Mouse (Mus musculus) embryonic facial prominence, embryonic 13.5 days (tissue): ENCODE measurements around the gene Banf2. TPM values are rescaled to one million over a fixed set of nuclear protein-coding genes. Genes with fewer than 3 reads are reported as not detected.

Experiments used
- ATAC-seq: fragments of 200-750 bp; cut with Nextera tagmentation; 2 replicates; pipeline ENCODE4 v1.8.0; 2017; ENCODE audit warnings: low read depth; ENCODE audit not compliant: insufficient number of reproducible peaks, insufficient read depth, low FRiP score, low TSS enrichment
- H3K27ac ChIP-seq: fragments of 300-500 bp; sonication (generic); 2 replicates; pipeline ENCODE4 v1.5.1; 2015; ENCODE audit warnings: moderate library complexity, mild to moderate bottlenecking, inconsistent platforms
- H3K27me3 ChIP-seq: fragments of 300-500 bp; sonication (generic); 2 replicates; pipeline ENCODE4 v1.6.1; 2015; ENCODE audit warnings: mild to moderate bottlenecking, inconsistent platforms
- H3K36me3 ChIP-seq: fragments of 300-500 bp; sonication (generic); 2 replicates; pipeline ENCODE4 v1.6.1; 2015; ENCODE audit warnings: mild to moderate bottlenecking, inconsistent platforms
- H3K4me1 ChIP-seq: fragments of 300-500 bp; sonication (generic); 2 replicates; pipeline ENCODE4 v1.6.1; 2015; ENCODE audit warnings: inconsistent platforms
- H3K4me2 ChIP-seq: fragments of 300-500 bp; sonication (generic); 2 replicates; pipeline ENCODE4 v1.6.1; 2015; ENCODE audit warnings: moderate library complexity, mild to moderate bottlenecking, inconsistent platforms
- H3K4me3 ChIP-seq: fragments of 300-500 bp; sonication (generic); 2 replicates; pipeline ENCODE4 v1.5.1; 2015; ENCODE audit warnings: mild to moderate bottlenecking, inconsistent platforms
- H3K9ac ChIP-seq: fragments of 300-500 bp; sonication (generic); 2 replicates; pipeline ENCODE4 v1.6.1; 2015; ENCODE audit warnings: mild to moderate bottlenecking, inconsistent platforms
- H3K9me3 ChIP-seq: fragments of 300-500 bp; sonication (generic); 2 replicates; pipeline ENCODE4 v1.6.1; 2016; ENCODE audit warnings: inconsistent platforms
- WGBS: fragments of 180-500 bp; shearing (Covaris S2); methylation state at CpG from one replicate; pipeline ENCODE4 v1.1.7; 2015; ENCODE audit warnings: mixed read lengths; 5-methylcytosine and 5-hydroxymethylcytosine counted together
- polyA plus RNA-seq: library from polyadenylated mRNA; unstranded; fragments of >200 nt; fragmentation: Nextera tagmentation; extraction: Ambion mirVana; gene quantifications from 2 replicates; pipeline ENCODE4 v1.2.1, GENCODE M21; 2015

Banf2 gene
- polyA plus RNA-seq, 1 experiment from 2014 or later = not detected

DNA sequence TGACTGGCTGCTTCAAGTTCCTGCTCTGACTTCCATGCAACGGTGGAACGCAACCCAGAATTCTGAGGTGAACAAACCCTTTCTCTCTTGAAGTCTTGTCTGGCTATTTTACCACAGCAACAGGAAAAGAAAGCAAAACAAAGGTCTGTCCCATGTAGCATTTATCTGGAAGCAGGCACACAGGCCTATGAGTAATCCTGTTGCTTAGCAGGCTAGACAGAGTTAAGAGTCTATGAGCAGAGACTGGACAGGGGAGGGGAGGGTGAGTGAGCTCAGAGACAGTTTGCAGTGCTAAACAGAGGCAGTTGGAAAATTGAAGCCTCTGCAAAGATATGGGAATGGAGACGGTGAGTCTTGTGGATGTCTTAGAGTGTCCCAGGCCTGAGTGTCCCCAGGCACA is 75.5 kb downstream of the Banf2 start:
- Histone ChIP-seq H3K4me2 (no peak overlapping the region), H3K9ac (no peak overlapping the region), H3K4me3 (no peak overlapping the region), H3K36me3 (no peaks in the 10 kb centered on the region), H3K27ac (no peak overlapping the region), H3K27me3 (no peaks in the 10 kb centered on the region), H3K4me1 (peaks cover 5% of the 10 kb centered on the region; the same call in 1 of the 2 replicates), H3K9me3 (no peaks in the 10 kb centered on the region)
- no peak for ATAC-seq
- WGBS = 71% methylated on average over 3 of the region's 3 CpGs

DNA sequence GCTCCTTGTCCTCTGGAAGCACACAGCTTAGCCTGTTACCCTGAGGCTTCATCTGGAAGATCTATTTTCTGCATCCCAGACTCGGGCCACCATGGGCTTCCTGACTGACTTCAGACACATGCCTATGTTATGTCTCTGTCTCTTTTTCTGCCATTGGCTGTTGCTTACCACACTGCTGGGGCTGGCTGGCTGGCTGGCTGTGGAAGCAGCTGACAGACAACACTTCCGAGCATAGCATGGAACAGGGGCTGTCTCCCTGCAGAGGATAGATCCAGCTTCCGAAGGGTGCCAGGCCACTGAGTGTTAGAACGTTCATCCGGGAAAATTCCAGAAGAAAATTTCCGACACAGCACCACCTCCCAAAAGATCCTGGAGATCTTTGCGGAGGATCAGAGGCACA is 79.1 kb downstream of the Banf2 start:
- WGBS = 63% methylated on average over 7 of the region's 7 CpGs
- Histone ChIP-seq H3K36me3 (no peaks in the 10 kb centered on the region), H3K4me3 (no peak overlapping the region)

DNA sequence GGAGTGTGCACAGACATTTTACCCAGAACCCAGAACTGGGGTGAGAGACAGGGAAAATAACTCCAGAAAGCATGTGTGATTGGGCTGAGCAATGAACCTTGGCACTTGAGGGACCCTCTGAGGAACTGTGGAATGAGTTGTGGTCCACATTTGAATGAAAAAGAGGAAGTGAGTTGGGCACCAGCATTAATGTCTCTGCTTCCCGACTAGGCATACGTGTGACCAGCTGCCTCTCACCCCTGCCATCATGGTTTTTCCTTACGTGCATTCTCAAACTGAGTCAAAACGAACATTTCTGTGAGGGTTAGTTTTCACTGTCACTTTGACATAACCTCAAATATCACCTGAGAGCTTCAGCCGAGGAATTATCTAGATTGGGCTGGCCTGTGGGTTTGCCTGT is 79.8 kb downstream of the Banf2 start:
- Histone ChIP-seq H3K4me3 (no peak overlapping the region), H3K9me3 (no peaks in the 10 kb centered on the region), H3K4me1 (peaks cover 5% of the 10 kb centered on the region; the same call in 1 of the 2 replicates), H3K9ac (no peak overlapping the region), H3K36me3 (no peaks in the 10 kb centered on the region), H3K4me2 (no peak overlapping the region), H3K27ac (no peak overlapping the region), H3K27me3 (no peaks in the 10 kb centered on the region)
- WGBS = 79% methylated on average over 5 of the region's 5 CpGs
- ATAC-seq = no peak

More for the DNA sequence above, 79.1 kb downstream of the Banf2 start:
- Histone ChIP-seq H3K9me3 (no peaks in the 10 kb centered on the region), H3K27ac (0 out of 2 replicates have a peak overlapping the region, but pooled peaks have one; percentile 23), H3K4me2 (no peak overlapping the region), H3K4me1 (peaks cover 5% of the 10 kb centered on the region; the same call in 1 of the 2 replicates), H3K9ac (no peak overlapping the region), H3K27me3 (no peaks in the 10 kb centered on the region)
- no peak for ATAC-seq

DNA sequence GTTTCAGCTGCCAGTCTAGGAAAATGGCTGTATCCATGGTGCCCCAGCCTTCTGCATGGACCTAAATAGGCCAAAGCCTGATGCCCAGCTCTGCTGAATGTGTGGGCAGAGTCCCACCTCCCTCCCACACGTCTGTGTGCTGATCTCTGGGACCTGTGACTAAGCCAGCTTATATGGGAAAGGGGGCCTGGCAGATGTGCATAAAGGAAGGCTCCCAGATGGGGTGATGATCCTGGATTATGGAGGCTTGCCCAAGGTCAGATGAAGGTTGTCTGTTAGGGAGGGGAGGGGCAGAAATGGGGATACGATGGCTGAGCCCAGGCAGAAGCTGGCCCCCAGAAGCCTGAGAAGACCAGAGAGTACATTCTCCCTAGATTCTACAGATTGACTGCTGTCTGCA is 85.2 kb downstream of the Banf2 start:
- 77% methylated on average over 2 of the region's 2 CpGs for WGBS
- Histone ChIP-seq H3K4me2 (no peak overlapping the region), H3K9me3 (no peaks in the 10 kb centered on the region), H3K9ac (no peak overlapping the region), H3K36me3 (no peaks in the 10 kb centered on the region), H3K4me3 (no peak overlapping the region), H3K4me1 (peaks cover 4% of the 10 kb centered on the region), H3K27ac (no peak overlapping the region), H3K27me3 (no peaks in the 10 kb centered on the region)
- ATAC-seq = no peak; the same call in 1 of the 2 replicates

DNA sequence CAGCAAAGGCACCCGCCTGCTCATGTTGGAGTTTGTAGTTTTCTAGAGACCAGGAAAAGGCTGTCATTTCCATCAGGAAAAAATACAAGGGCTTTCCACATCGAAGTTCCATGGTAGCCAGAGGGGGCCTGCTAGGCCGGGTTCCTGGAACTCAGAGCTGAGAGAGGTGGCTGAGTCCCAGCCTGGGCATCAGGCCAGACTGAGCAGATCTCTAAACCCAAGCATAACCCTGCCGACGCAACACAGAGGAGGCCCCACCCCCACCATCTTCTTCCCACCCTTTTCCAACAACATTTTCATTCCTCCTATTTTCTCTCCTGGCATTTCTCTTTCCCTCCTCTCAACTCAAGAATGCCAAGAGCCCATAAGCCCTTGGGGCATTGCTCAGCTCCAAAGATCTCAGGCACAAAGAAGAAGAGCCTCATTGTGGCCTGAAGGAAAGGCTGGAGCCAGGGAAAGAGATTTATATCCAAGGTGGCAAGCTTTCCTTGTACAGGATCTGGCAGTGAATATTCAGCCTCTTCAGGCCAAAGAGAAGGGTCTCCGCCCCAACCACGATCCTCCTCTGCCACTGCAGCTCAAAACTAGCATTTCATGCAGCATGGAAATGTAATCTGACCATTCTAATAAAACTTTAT is 87.4 kb downstream of the Banf2 start:
- no peak for ATAC-seq
- no peak overlapping the region for H3K4me3 ChIP-seq
- H3K9me3 ChIP-seq = no peaks in the 10 kb centered on the region
- peaks cover 11% of the 10 kb centered on the region for H3K4me1 ChIP-seq
- H3K9ac ChIP-seq = no peak overlapping the region
- no peak overlapping the region for H3K4me2 ChIP-seq
- H3K27me3 ChIP-seq = no peaks in the 10 kb centered on the region
- no peak overlapping the region for H3K27ac ChIP-seq
- WGBS = 67% methylated on average over 7 of the region's 7 CpGs
- no peaks in the 10 kb centered on the region for H3K36me3 ChIP-seq

DNA sequence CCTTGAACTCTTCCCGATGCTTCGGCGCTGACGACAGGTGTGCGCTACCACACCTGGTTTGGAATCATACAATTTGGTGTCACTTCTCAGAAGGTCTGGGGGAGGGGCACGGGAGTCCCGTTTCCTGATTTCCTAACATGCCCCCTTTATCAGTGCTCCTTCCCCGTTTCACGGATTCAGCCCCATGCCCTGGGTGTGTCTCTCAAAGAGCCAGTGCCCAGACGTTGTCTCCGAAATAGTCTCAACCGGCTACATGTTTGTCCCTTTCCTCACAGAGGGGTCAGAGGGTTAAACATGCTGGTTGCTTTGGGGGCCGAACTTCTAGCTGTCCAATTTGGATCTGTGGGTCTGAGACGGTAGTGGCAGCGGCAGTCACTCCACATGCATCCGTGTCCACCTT is 89.2 kb downstream of the Banf2 start:
- Histone ChIP-seq H3K4me3 (no peak overlapping the region), H3K27me3 (no peaks in the 10 kb centered on the region), H3K27ac (no peak overlapping the region), H3K9me3 (no peaks in the 10 kb centered on the region), H3K4me1 (peaks cover 11% of the 10 kb centered on the region), H3K4me2 (no peak overlapping the region), H3K9ac (no peak overlapping the region), H3K36me3 (no peaks in the 10 kb centered on the region)
- 93% methylated on average over 16 of the region's 16 CpGs for WGBS
- no peak for ATAC-seq

Other genes with a start within 250 kb of the Banf2 start
- gene Bfsp1, start 169.9 kb upstream of the Banf2 start, polyA plus RNA-seq = 2.8 and 3.5 TPM in 2 replicates
- gene Dstn, start 117.7 kb upstream of the Banf2 start, polyA plus RNA-seq = 377 and 395 TPM in 2 replicates
- gene Rrbp1, start 21.8 kb upstream of the Banf2 start, polyA plus RNA-seq = 136 and 139 TPM in 2 replicates
- gene Mgme1, start 237.6 kb downstream of the Banf2 start, polyA plus RNA-seq = 17.5 and 19.2 TPM in 2 replicates
- gene Snx5, start 237.8 kb downstream of the Banf2 start, polyA plus RNA-seq = 124 TPM in 2 replicates